ENCODE assay signal across 12 mouse cellular contexts in the genomic region with DNA sequence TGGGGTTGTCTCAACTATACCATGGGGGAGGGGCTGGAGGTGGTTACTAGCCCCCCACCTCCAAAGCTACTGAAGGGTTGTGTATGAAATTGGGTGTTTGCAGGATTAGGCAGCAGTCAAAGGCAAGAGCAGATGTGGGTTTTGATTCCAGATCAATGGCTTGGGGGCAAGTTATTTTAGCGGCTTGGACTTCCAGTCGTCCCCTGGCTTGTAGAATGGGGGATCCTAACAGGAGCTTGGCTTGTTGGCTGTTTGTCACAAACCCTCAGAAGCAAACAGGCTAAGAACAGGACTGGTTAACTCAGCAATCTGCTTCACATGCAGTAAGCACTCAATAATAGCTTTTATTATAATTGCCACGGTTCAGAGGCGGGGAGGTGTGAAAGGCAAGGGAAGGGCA. TPM values are rescaled to one million over a fixed set of nuclear protein-coding genes. Genes with fewer than 3 reads are reported as not detected.
DNase-seq lines count a peak whose midpoint lies in the region; ATAC-seq lines count a peak whose summit lies in the region.
"Had no signal": no experiment of that assay in that cellular context is flagged by ENCODE, and none has a peak within 500 bp of the region (broad histone marks: within the 10 kb centered on the region; RNA-seq: fewer than 3 reads in every experiment).

No protein-coding gene starts in this region.

- ATAC-seq in neural tube, embryonic 11.5 days (ENCODE audit: insufficient read depth, low FRiP score, low TSS enrichment): no peak
- no peak for ATAC-seq in midbrain, embryonic 11.5 days (ENCODE audit: low FRiP score)

- H3K27ac ChIP-seq in neural tube, embryonic 11.5 days (ENCODE audit: low read depth, low read length): no peak overlapping the region
- peak overlapping the region; percentile 98 for H3K27ac ChIP-seq in hindbrain, embryonic 10.5 days
- no peak overlapping the region for H3K27ac ChIP-seq in midbrain, embryonic 11.5 days (ENCODE audit: low read depth, low read length)
- H3K27ac ChIP-seq: liver, embryonic 14.5 days had no signal

- peak overlapping the region; percentile 72 for H3K4me2 ChIP-seq in neural tube, embryonic 11.5 days (ENCODE audit: low read depth)
- peak overlapping the region; percentile 69 for H3K4me2 ChIP-seq in midbrain, embryonic 11.5 days

- H3K9me3 ChIP-seq in neural tube, embryonic 11.5 days (ENCODE audit: control insufficient read depth, low read length): no peaks in the 10 kb centered on the region
- H3K9me3 ChIP-seq in hindbrain, embryonic 10.5 days: 0 out of 2 replicates have a peak, but pooled peaks cover 3% of the 10 kb centered on the region
- H3K9me3 ChIP-seq in midbrain, embryonic 11.5 days (ENCODE audit: control insufficient read depth, low read length): no peaks in the 10 kb centered on the region

- no peaks in the 10 kb centered on the region for H3K27me3 ChIP-seq in neural tube, embryonic 11.5 days (ENCODE audit: control insufficient read depth, insufficient read depth, low read length)
- no peaks in the 10 kb centered on the region for H3K27me3 ChIP-seq in hindbrain, embryonic 10.5 days (ENCODE audit: insufficient read depth, poor library complexity, severe bottlenecking)
- no peaks in the 10 kb centered on the region for H3K27me3 ChIP-seq in midbrain, embryonic 11.5 days (ENCODE audit: control insufficient read depth, insufficient read depth, low read length)

- H3K9ac ChIP-seq in neural tube, embryonic 11.5 days (ENCODE audit: low read length): peak overlapping the region; percentile 97
- peak overlapping the region; percentile 96; the same call in 1 of the 2 replicates for H3K9ac ChIP-seq in midbrain, embryonic 11.5 days (ENCODE audit: low read length)
- H3K9ac ChIP-seq: liver, embryonic 14.5 days had no signal

- DNase-seq in neural tube, embryonic 11.5 days (ENCODE audit: low spot score): no peak
- no peak for DNase-seq in neural tube, embryonic 10.5 days (ENCODE audit: extremely low spot score, low spot score)
- no peak for DNase-seq in hindbrain, embryonic 10.5 days (ENCODE audit: low spot score)
- no peak for DNase-seq in midbrain, embryonic 11.5 days (ENCODE audit: low spot score, missing footprints)
- no peak for DNase-seq in cerebellum, adult 8-10 months
- no peak for DNase-seq in retina, embryonic 14.5 days (ENCODE audit: low spot score)
- DNase-seq in layer of hippocampus, postnatal 25 days (ENCODE audit: extremely low spot score in 1 of 2, low spot score in 1 of 2): no peak
- DNase-seq: adrenal gland, postnatal 10 days; cerebellum, adult 9-11 months; gastrocnemius, postnatal 36 days had no signal

- H3K4me3 ChIP-seq in neural tube, embryonic 11.5 days (ENCODE audit: low read depth, low read length): 0 out of 2 replicates have a peak overlapping the region, but pooled peaks have one; percentile 3
- peak overlapping the region; percentile 93 for H3K4me3 ChIP-seq in hindbrain, embryonic 10.5 days
- H3K4me3 ChIP-seq in midbrain, embryonic 11.5 days (ENCODE audit: low read depth, low read length): no peak overlapping the region

- peaks cover 22% of the 10 kb centered on the region for H3K4me1 ChIP-seq in neural tube, embryonic 11.5 days (ENCODE audit: control insufficient read depth, insufficient read depth, low read length)
- peaks cover 45% of the 10 kb centered on the region for H3K4me1 ChIP-seq in hindbrain, embryonic 10.5 days (replicated peaks)
- H3K4me1 ChIP-seq in midbrain, embryonic 11.5 days (ENCODE audit: control insufficient read depth, insufficient read depth, low read length): peaks cover 25% of the 10 kb centered on the region

- WGBS in neural tube, embryonic 11.5 days: 78% methylated on average over 4 of the region's 4 CpGs
- 80% methylated on average over 4 of the region's 4 CpGs for WGBS in hindbrain, embryonic 10.5 days
- WGBS in midbrain, embryonic 11.5 days: 84% methylated on average over 4 of the region's 4 CpGs

- peaks cover 5% of the 10 kb centered on the region for H3K36me3 ChIP-seq in neural tube, embryonic 11.5 days (ENCODE audit: control insufficient read depth, insufficient read depth, low read length)
- peaks cover 66% of the 10 kb centered on the region for H3K36me3 ChIP-seq in hindbrain, embryonic 10.5 days
- peaks cover 11% of the 10 kb centered on the region; the same call in 1 of the 2 replicates for H3K36me3 ChIP-seq in midbrain, embryonic 11.5 days (ENCODE audit: control insufficient read depth, insufficient read depth, low read length)

RNA-seq across cellular contexts. Expression of gene Ctxn1, which starts 1.7 kb away (rescaled TPM):
- 140 TPM in 2 replicates for polyA plus RNA-seq in neural tube, embryonic 11.5 days (2014; fragmentation: Nextera tagmentation; extraction: Ambion mirVana)
- 133 and 197 TPM in 2 replicates for polyA plus RNA-seq in hindbrain, embryonic 10.5 days (2016; fragmentation: Nextera tagmentation; extraction: Ambion mirVana)
- polyA plus RNA-seq in midbrain, embryonic 11.5 days (2014; fragmentation: Nextera tagmentation; extraction: Ambion mirVana): 97.9 and 110 TPM in 2 replicates
- total RNA-seq in layer of hippocampus, postnatal 25 days (2021): 100 to 1,000 TPM; 560 to 594 TPM

RNA-seq across cellular contexts. Expression of gene Snapc2, which starts 4.5 kb away (rescaled TPM):
- 61.4 and 68.6 TPM in 2 replicates for polyA plus RNA-seq in neural tube, embryonic 11.5 days (2014; fragmentation: Nextera tagmentation; extraction: Ambion mirVana)
- polyA plus RNA-seq in hindbrain, embryonic 10.5 days (2016; fragmentation: Nextera tagmentation; extraction: Ambion mirVana): 62.1 and 69.8 TPM in 2 replicates
- polyA plus RNA-seq in midbrain, embryonic 11.5 days (2014; fragmentation: Nextera tagmentation; extraction: Ambion mirVana): 53.9 and 64.6 TPM in 2 replicates
- total RNA-seq in layer of hippocampus, postnatal 25 days (2021): 10 to 100 TPM; 29.5 to 30.2 TPM

RNA-seq across cellular contexts. Expression of gene Tgfbr3l, which starts 9.3 kb away (rescaled TPM):
- polyA plus RNA-seq in neural tube, embryonic 11.5 days (2014; fragmentation: Nextera tagmentation; extraction: Ambion mirVana): 2.1 and 2.3 TPM in 2 replicates
- polyA plus RNA-seq in hindbrain, embryonic 10.5 days (2016; fragmentation: Nextera tagmentation; extraction: Ambion mirVana): 2.4 and 3.7 TPM in 2 replicates
- 1.2 and 2.0 TPM in 2 replicates for polyA plus RNA-seq in midbrain, embryonic 11.5 days (2014; fragmentation: Nextera tagmentation; extraction: Ambion mirVana)
- total RNA-seq in layer of hippocampus, postnatal 25 days (2021): 10 to 100 TPM in 1 of 2 experiments, 1 to 10 TPM in 1; 7.9 to 12.8 TPM

RNA-seq across cellular contexts. Expression of gene Timm44, which starts 18.4 kb away (rescaled TPM):
- polyA plus RNA-seq in neural tube, embryonic 11.5 days (2014; fragmentation: Nextera tagmentation; extraction: Ambion mirVana): 63.2 and 75.2 TPM in 2 replicates
- 60.6 and 67.2 TPM in 2 replicates for polyA plus RNA-seq in hindbrain, embryonic 10.5 days (2016; fragmentation: Nextera tagmentation; extraction: Ambion mirVana)
- polyA plus RNA-seq in midbrain, embryonic 11.5 days (2014; fragmentation: Nextera tagmentation; extraction: Ambion mirVana): 67.4 and 70.7 TPM in 2 replicates
- total RNA-seq in layer of hippocampus, postnatal 25 days (2021): 10 to 100 TPM; 55.6 to 77.1 TPM

RNA-seq across cellular contexts. Expression of gene Gm49320, which starts 18.7 kb away (rescaled TPM):
- 0.43 and 0.70 TPM in 2 replicates for polyA plus RNA-seq in neural tube, embryonic 11.5 days (2014; fragmentation: Nextera tagmentation; extraction: Ambion mirVana)
- polyA plus RNA-seq in hindbrain, embryonic 10.5 days (2016; fragmentation: Nextera tagmentation; extraction: Ambion mirVana): 0.68 and 1.8 TPM in 2 replicates
- 0.59 and 1.00 TPM in 2 replicates for polyA plus RNA-seq in midbrain, embryonic 11.5 days (2014; fragmentation: Nextera tagmentation; extraction: Ambion mirVana)
- total RNA-seq in layer of hippocampus, postnatal 25 days (2021): 1 to 10 TPM; 2.4 to 2.5 TPM
- total RNA-seq: MEL had no signal
